Mouse (Mus musculus): Measurements from ENCODE around the gene Cic. TPM values are rescaled to one million over a fixed set of nuclear protein-coding genes. Genes with fewer than 3 reads are reported as not detected.
"Not testable (repeated sequence)": the region's sequence is repeated elsewhere in the genome, so short reads cannot be mapped to it uniquely, and the experiment has no call there.

The Cic gene
- total RNA-seq, 1 experiment from 2014 or later, result 65.9 TPM

DNA sequence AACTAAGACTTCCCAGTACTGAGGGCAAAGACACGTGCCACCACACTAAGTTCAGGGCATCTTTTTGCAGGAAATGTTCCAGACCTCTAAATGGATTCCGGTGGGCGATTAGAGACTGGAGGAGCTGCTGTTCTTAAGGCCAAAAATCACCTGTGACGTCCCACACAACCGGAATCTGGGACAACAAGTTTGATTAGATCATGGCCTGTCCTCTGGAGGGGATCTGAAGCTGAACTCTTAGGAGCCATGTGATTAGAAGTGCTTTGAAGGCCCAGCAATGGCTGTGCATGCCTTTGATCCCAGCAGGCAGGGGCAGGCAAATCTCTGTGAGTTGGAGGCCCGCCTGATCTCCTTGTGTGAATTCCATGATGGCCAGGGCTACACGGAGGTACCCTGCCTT is 26.9 kb upstream of the Cic start:
- no peak for ATAC-seq (replicated peaks; ENCODE audit: insufficient number of reproducible peaks, low FRiP score, low TSS enrichment, poor library complexity, severe bottlenecking)

GRCm38 (mm10) chr7:25241062-25241461 is 26.4 kb upstream of the Cic start:
- ATAC-seq (replicated peaks; ENCODE audit: insufficient number of reproducible peaks, low FRiP score, low TSS enrichment, poor library complexity, severe bottlenecking), result no peak

DNA sequence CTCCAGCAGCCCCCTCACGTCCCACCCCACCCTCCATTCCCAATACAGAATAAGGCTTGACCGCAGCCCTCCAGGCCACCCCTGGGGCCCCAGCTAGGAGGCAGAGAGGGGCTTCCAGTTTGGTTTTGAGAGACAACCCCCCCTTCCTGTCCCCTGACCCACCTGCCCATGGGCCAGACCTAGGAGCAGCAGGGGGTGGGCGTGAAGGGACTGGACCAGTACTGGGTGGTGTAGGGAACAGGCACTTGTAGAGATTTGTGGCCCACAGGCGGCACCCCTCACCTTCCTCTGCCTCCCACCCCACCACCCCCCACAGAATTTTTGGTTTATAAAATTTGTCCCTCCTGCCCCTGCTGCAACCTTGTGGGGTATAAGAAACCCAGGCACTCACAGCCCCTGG is 24.1 kb upstream of the Cic start:
- no peak for ATAC-seq (replicated peaks; ENCODE audit: insufficient number of reproducible peaks, low FRiP score, low TSS enrichment, poor library complexity, severe bottlenecking)

DNA sequence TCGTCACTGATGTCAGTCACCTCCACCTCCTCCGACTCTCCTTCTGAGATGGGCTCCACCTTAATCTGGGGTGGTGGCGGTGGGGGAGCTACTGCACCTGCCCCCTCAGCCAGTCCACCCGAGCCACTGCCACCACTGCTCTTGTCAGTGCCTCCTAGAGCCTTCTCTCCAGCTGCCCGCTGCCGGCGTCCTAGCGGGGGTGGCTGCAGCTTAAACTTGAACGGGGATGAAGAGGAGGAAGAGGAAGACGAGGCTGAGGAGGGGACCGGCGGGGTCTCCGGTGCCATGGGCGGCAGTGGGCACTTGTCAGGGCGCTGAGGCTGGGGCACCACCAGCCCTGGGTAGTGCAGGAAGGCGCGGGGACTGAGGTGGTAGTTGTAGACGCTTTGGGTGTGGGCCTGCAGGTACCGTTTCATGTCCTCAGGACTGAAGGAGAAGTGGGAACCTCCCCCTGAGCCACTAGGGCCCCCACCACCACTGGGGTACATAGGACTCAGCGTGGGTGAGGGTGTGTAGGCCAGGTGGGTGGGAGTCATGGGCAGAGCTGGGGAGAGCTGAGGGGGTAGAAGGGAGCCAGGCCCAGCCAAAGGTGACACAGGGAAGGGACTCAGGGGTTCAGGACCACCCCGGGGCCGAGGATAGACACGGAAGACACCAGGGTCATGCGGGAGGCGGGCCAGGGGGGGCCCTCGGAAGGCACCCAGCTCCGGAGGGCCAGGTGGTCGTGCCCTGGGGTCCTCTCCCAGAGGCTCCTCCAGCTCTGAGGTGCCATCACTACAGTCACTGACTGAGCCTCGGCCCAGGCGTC is 22.7 kb upstream of the Cic start:
- no peak for ATAC-seq (replicated peaks; ENCODE audit: insufficient number of reproducible peaks, low FRiP score, low TSS enrichment, poor library complexity, severe bottlenecking)

GRCm38 (mm10) chr7:25246079-25246758 is 21.3 kb upstream of the Cic start:
- no peak for ATAC-seq (replicated peaks; ENCODE audit: insufficient number of reproducible peaks, low FRiP score, low TSS enrichment, poor library complexity, severe bottlenecking)

DNA sequence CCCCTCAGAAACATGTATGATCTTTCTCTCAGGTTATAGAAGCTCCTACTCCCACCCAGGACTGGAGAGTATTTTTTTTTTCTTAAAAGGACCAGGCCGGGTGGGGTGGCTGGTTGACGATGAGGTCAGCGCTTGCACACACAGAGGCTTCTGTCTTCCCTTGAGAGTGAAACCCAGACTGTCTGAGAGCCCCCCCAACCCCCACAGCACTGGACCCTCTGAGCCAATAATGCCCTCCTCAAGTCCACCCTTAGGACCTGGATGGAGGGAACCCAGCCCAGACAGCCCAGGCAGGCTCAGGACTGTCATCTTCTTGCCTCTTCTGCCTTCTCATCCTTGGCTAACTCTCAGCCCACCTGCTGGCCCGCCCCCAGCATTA is 20.8 kb upstream of the Cic start:
- no peak for ATAC-seq (replicated peaks; ENCODE audit: insufficient number of reproducible peaks, low FRiP score, low TSS enrichment, poor library complexity, severe bottlenecking)

- no peak for ATAC-seq (replicated peaks; ENCODE audit: insufficient number of reproducible peaks, low FRiP score, low TSS enrichment, poor library complexity, severe bottlenecking)
Measured at GRCm38 (mm10) chr7:25247498-25247897, 20.0 kb upstream of the Cic start.

GRCm38 (mm10) chr7:25248018-25248647 is 19.4 kb upstream of the Cic start:
- ATAC-seq (replicated peaks; ENCODE audit: insufficient number of reproducible peaks, low FRiP score, low TSS enrichment, poor library complexity, severe bottlenecking), result no peak

DNA sequence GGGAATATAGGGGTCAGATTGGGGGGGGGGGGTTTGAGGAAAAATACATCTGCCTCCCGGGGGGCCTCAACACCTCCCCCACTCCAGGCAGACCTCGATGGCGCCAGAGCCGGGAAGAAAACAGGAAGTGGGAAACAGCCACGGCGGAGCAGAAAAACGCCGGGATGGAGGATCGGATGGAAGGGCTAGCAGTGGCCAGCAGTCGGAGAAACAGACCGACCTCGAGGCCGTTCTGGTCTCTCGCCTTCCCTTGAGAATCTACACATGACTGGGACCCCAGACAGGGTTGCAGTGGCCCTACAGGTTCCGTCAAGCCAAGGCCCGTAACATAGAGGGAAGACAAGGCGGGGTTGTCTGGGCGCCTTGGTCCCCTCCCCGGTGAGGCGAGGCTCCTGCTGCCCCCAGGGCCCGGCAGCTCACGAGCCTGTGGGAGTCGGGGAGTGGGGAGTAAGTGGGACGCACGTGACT is 18.6 kb upstream of the Cic start:
- ATAC-seq (replicated peaks; ENCODE audit: insufficient number of reproducible peaks, low FRiP score, low TSS enrichment, poor library complexity, severe bottlenecking), result no peak

- ATAC-seq (replicated peaks; ENCODE audit: insufficient number of reproducible peaks, low FRiP score, low TSS enrichment, poor library complexity, severe bottlenecking), result no peak; the same call in 1 of the 2 replicates
Measured at GRCm38 (mm10) chr7:25249314-25250140, 18.0 kb upstream of the Cic start.

DNA sequence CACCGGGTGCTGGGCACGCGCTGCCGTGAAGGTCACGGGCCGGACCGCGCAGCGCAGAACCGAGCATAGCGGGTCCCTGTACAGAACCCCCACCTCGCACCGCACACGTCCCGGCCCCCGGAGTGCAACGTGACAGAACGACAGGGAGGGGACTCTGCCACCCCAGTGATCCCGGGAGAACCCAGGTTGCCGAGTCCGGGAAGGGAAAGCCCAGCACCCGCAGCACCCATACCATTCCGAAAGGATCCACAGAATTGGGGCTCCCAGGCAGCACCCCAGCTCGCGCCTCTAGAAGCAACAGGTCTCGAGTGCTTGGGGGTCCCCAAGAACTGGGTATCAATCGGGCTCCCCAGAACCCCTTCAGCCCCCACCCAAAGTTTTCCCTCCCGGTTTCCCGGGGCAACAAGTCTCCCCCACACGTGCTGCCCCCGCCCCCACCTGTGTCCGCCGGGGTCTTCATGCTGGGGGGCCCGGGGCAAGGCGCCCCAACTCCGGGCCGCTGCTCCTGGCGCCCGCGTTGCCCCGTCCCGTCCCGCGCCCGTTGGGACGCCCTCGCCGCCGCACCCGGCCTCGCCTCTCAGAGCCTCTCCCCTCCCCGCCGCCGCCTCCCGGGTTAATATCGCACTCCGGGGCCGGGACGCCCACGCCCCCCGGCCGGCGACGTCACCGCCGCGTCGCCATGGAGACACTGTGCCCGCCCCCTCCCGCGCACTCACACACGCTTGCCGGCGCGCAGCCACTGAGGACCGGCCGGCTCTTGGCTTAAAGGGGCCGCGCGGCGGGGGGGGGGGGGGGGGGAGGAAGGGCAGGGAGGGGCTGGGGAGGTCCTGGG is 17.1 kb upstream of the Cic start, which contains the start of gene Erf:
Gene Erf (minus strand): TSS at position 621 of the 832 bp plus-strand sequence.
- peak; percentile 75 for ATAC-seq (replicated peaks; ENCODE audit: insufficient number of reproducible peaks, low FRiP score, low TSS enrichment, poor library complexity, severe bottlenecking)

- ATAC-seq (replicated peaks; ENCODE audit: insufficient number of reproducible peaks, low FRiP score, low TSS enrichment, poor library complexity, severe bottlenecking), result no peak
Measured at GRCm38 (mm10) chr7:25251071-25251791, 16.3 kb upstream of the Cic start.

- no peak for ATAC-seq (replicated peaks; ENCODE audit: insufficient number of reproducible peaks, low FRiP score, low TSS enrichment, poor library complexity, severe bottlenecking)
Measured at GRCm38 (mm10) chr7:25251822-25252221, 15.7 kb upstream of the Cic start.

- ATAC-seq (replicated peaks; ENCODE audit: insufficient number of reproducible peaks, low FRiP score, low TSS enrichment, poor library complexity, severe bottlenecking), result no peak
Measured at GRCm38 (mm10) chr7:25261896-25262295, 5.6 kb upstream of the Cic start.

DNA sequence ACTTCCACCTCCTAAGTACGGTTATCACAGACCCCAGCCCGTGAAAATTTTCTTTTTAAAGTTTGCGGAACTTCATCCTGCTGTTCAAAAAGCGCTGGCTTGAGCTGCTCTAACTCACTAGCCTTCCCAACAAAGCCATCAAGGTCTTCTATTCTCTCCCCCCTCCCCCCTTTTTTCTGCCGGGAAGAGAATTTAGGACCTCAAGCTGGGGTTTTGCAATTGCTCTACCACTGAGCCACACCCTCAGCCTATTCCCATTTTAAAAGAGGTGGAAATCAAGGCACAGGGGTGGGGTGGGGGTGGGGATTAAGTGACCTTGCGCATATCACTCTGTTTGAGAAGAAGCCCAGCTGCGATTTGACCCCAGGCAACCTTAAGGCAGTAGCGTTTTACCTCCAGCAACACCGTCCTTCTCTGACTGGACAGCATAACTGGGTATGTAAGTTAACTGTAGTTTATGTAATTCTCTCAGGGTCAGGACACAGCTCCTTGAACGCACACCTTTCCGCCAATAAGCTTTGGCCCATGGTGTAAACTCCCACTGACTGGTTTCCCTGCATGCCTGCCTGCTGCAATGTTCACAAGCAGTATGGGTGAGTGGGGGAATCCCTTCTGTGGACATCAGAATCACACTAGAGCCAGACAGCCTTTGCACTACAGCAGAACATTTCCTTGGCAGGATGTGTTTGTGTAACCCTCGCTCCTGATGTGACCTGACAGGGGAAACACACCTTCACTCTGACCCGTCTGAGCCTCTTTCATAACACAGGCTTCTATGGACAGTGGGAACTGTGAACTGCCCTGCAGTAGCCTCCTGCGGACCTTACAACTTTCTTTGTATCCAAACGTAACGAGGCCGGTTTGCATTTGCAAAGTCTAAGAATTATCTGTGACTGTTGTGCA is 3.3 kb upstream of the Cic start:
- ATAC-seq (replicated peaks; ENCODE audit: insufficient number of reproducible peaks, low FRiP score, low TSS enrichment, poor library complexity, severe bottlenecking), result no peak

DNA sequence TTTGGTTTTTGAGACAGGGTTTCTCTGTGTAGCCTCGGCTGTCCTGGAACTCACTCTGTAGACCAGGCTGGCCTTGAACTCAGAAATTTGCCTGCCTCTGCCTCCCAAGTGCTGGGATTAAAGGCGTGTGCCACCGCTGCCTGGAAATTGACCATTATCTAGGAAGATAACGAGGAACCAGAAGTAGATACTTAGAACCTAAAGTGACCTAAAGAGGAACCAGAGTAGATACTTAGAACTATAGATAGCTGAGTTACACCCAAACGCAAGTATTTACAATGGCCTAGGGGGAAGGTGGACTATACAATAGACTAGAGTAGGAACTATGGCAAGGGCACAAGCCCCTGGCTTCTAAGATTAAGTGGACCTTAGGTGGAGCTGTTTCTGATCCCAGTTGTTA is 1.8 kb upstream of the Cic start:
- not testable (repeated sequence) for ATAC-seq (replicated peaks; ENCODE audit: insufficient number of reproducible peaks, low FRiP score, low TSS enrichment, poor library complexity, severe bottlenecking)

Data from monocyte, adult 5-6 weeks (primary cell).